Mouse (Mus musculus) CH12.LX (cell line): ENCODE data around the gene Baiap2l2. TPM values are rescaled to one million over a fixed set of nuclear protein-coding genes. Genes with fewer than 3 reads are reported as not detected.

Source experiments
- DNase-seq: peaks from one replicate; pipeline ENCODE4 v3.0.0-alpha.2; 2013; ENCODE audit errors: extremely low read depth
- H3K27ac ChIP-seq: 2 replicates; pipeline ENCODE4 v1.5.1; 2012; ENCODE audit warnings: low read depth, mild to moderate bottlenecking, control low read depth, moderate library complexity; ENCODE audit not compliant: insufficient read depth
- H3K27me3 ChIP-seq: replicated peaks from 2 replicates; pipeline ENCODE3; 2012; ENCODE audit warnings: inconsistent platforms
- H3K36me3 ChIP-seq, 2 experiments: replicated peaks in 1 of 2; 2 replicates each; pipeline versions ENCODE3 to v1.6.1; 2012; ENCODE audit warnings: inconsistent platforms in 1 of 2, low read length in 1 of 2, mild to moderate bottlenecking in 1 of 2, mixed read lengths in 1 of 2, moderate library complexity in 1 of 2; ENCODE audit not compliant: control insufficient read depth in 1 of 2, insufficient read depth in 1 of 2
- H3K4me1 ChIP-seq, 2 experiments: 2 replicates each; pipeline ENCODE4 v1.6.1; 2012; ENCODE audit warnings: inconsistent platforms in 1 of 2, moderate library complexity in 1 of 2; ENCODE audit not compliant: insufficient read depth in 2 of 2, control insufficient read depth in 1 of 2
- H3K4me2 ChIP-seq: 2 replicates; pipeline ENCODE4 v1.6.1; 2012; ENCODE audit warnings: low read depth, mild to moderate bottlenecking, control low read depth; ENCODE audit not compliant: poor library complexity, insufficient read depth, severe bottlenecking
- H3K4me3 ChIP-seq, 3 experiments: fragments of 150-350 bp in 1 of 3; sonication (generic) in 1 of 3; replicated peaks in 1 of 3; 2 replicates each; pipeline versions ENCODE3 to v1.5.1; 2011 to 2012; ENCODE audit warnings: low read depth in 2 of 3, low read length in 2 of 3, mild to moderate bottlenecking in 2 of 3, moderate library complexity in 2 of 3, control low read depth in 1 of 3, improper control_type of control experiment in 1 of 3, inconsistent platforms in 1 of 3, mixed read lengths in 1 of 3; ENCODE audit not compliant: poor library complexity in 1 of 3
- H3K79me2 ChIP-seq: replicated peaks from 2 replicates; pipeline ENCODE4 v1.6.1; 2012; ENCODE audit warnings: mild to moderate bottlenecking, moderate library complexity; ENCODE audit not compliant: control insufficient read depth, poor library complexity, insufficient read depth, severe bottlenecking; ENCODE audit errors: extremely low read depth
- H3K9ac ChIP-seq: 2 replicates; pipeline ENCODE4 v1.6.1; 2012; ENCODE audit warnings: low read depth, mild to moderate bottlenecking, control low read depth, moderate library complexity; ENCODE audit not compliant: insufficient read depth
- H3K9me3 ChIP-seq: replicated peaks from 2 replicates; pipeline ENCODE3; 2012; ENCODE audit warnings: low read length, inconsistent platforms, mixed read lengths
- BHLHE40 ChIP-seq: IDR thresholded peaks from 2 replicates; pipeline ENCODE4 v1.6.1; 2011; ENCODE audit warnings: mild to moderate bottlenecking, low read depth, low read length, improper control_type of control experiment
- CHD1 ChIP-seq: IDR thresholded peaks from 2 replicates; pipeline ENCODE4 v1.6.1; 2012; ENCODE audit warnings: low read depth, low read length, improper control_type of control experiment, inconsistent platforms
- CHD2 ChIP-seq: IDR thresholded peaks from 2 replicates; pipeline ENCODE4 v1.6.1; 2011; ENCODE audit warnings: low read length, improper control_type of control experiment
- CTCF ChIP-seq, 2 experiments: IDR thresholded peaks in 1 of 2; conservative IDR thresholded peaks in 1 of 2; 2 replicates each; pipeline ENCODE4 v1.5.1; 2011 to 2012; ENCODE audit warnings: low read depth in 2 of 2, low read length in 2 of 2, improper control_type of control experiment in 1 of 2, inconsistent platforms in 1 of 2, mild to moderate bottlenecking in 1 of 2, moderate library complexity in 1 of 2
- E2F4 ChIP-seq: IDR thresholded peaks from 2 replicates; pipeline ENCODE4 v1.6.1; 2011; ENCODE audit warnings: low read depth, low read length, improper control_type of control experiment; ENCODE audit not compliant: insufficient replicate concordance
- ELF1 ChIP-seq: IDR thresholded peaks from 2 replicates; pipeline ENCODE4 v1.6.1; 2014; ENCODE audit warnings: low read depth, mild to moderate bottlenecking, inconsistent platforms, low read length, improper control_type of control experiment
- EP300 ChIP-seq: IDR thresholded peaks from 2 replicates; pipeline ENCODE4 v1.6.1; 2011; ENCODE audit warnings: low read length, improper control_type of control experiment
- ETS1 ChIP-seq: conservative IDR thresholded peaks from 2 replicates; pipeline ENCODE4 v1.6.1; 2012; ENCODE audit warnings: low read depth, mild to moderate bottlenecking, inconsistent platforms, low read length, improper control_type of control experiment, moderate library complexity
- HCFC1 ChIP-seq: IDR thresholded peaks from 2 replicates; pipeline ENCODE4 v1.6.1; 2012; ENCODE audit warnings: low read depth, mild to moderate bottlenecking, inconsistent platforms, low read length, improper control_type of control experiment
- IRF4 ChIP-seq: IDR thresholded peaks from 2 replicates; pipeline ENCODE4 v1.6.1; 2014; ENCODE audit warnings: low read depth, mild to moderate bottlenecking, inconsistent platforms, low read length, improper control_type of control experiment
- JUN ChIP-seq: IDR thresholded peaks from 2 replicates; pipeline ENCODE4 v1.6.1; 2011; ENCODE audit warnings: low read depth, mild to moderate bottlenecking, low read length, improper control_type of control experiment, moderate library complexity; ENCODE audit not compliant: insufficient read depth
- JUND ChIP-seq: conservative IDR thresholded peaks from 2 replicates; pipeline ENCODE4 v1.6.1; 2011; ENCODE audit warnings: low read depth, low read length, improper control_type of control experiment
- MAX ChIP-seq: IDR thresholded peaks from 2 replicates; pipeline ENCODE4 v1.6.1; 2011; ENCODE audit warnings: low read length, improper control_type of control experiment
- MAZ ChIP-seq: IDR thresholded peaks from 2 replicates; pipeline ENCODE4 v1.6.1; 2012; ENCODE audit warnings: low read depth, mild to moderate bottlenecking, inconsistent platforms, low read length, improper control_type of control experiment, moderate library complexity
- MEF2A ChIP-seq: IDR thresholded peaks from 2 replicates; pipeline ENCODE4 v1.6.1; 2014; ENCODE audit warnings: low read depth, mild to moderate bottlenecking, inconsistent platforms, low read length, improper control_type of control experiment, borderline replicate concordance
- MXI1 ChIP-seq: IDR thresholded peaks from 2 replicates; pipeline ENCODE4 v1.6.1; 2011; ENCODE audit warnings: mild to moderate bottlenecking, low read depth, low read length, improper control_type of control experiment
- MYC ChIP-seq: IDR thresholded peaks from 2 replicates; pipeline ENCODE4 v1.6.1; 2011; ENCODE audit warnings: low read depth, mild to moderate bottlenecking, improper control_type of control experiment, low read length
- NELFE ChIP-seq: IDR thresholded peaks from 2 replicates; pipeline ENCODE4 v1.6.1; 2011; ENCODE audit warnings: low read depth, low read length, improper control_type of control experiment
- NRF1 ChIP-seq: IDR thresholded peaks from 2 replicates; pipeline ENCODE4 v1.6.1; 2014; ENCODE audit warnings: low read depth, mild to moderate bottlenecking, inconsistent platforms, low read length, improper control_type of control experiment, moderate library complexity
- PAX5 ChIP-seq: IDR thresholded peaks from 2 replicates; pipeline ENCODE4 v1.6.1; 2012; ENCODE audit warnings: low read length, inconsistent platforms, mixed read lengths
- POLR2A ChIP-seq: IDR thresholded peaks from 2 replicates; pipeline ENCODE4 v1.6.1; 2011; ENCODE audit warnings: low read depth, mild to moderate bottlenecking, improper control_type of control experiment, low read length
- RAD21 ChIP-seq: IDR thresholded peaks from 2 replicates; pipeline ENCODE4 v1.6.1; 2011; ENCODE audit warnings: low read depth, mild to moderate bottlenecking, low read length, improper control_type of control experiment, moderate library complexity
- SIN3A ChIP-seq: IDR thresholded peaks from 2 replicates; pipeline ENCODE4 v1.6.1; 2012; ENCODE audit warnings: low read length, improper control_type of control experiment, inconsistent platforms
- SMC3 ChIP-seq: IDR thresholded peaks from 2 replicates; pipeline ENCODE4 v1.6.1; 2011; ENCODE audit warnings: low read depth, low read length, improper control_type of control experiment
- TCF12 ChIP-seq: IDR thresholded peaks from 2 replicates; pipeline ENCODE4 v1.6.1; 2014; ENCODE audit warnings: low read depth, mild to moderate bottlenecking, inconsistent platforms, low read length, improper control_type of control experiment
- UBTF ChIP-seq: IDR thresholded peaks from 2 replicates; pipeline ENCODE4 v1.6.1; 2012; ENCODE audit warnings: low read depth, mild to moderate bottlenecking, inconsistent platforms, low read length, improper control_type of control experiment, moderate library complexity
- ZC3H11A ChIP-seq: IDR thresholded peaks from 2 replicates; pipeline ENCODE4 v1.6.1; 2012; ENCODE audit warnings: low read depth, mild to moderate bottlenecking, inconsistent platforms, low read length, improper control_type of control experiment
- ZKSCAN1 ChIP-seq: IDR thresholded peaks from 2 replicates; pipeline ENCODE4 v1.6.1; 2012; ENCODE audit warnings: low read depth, inconsistent platforms, low read length, improper control_type of control experiment, borderline replicate concordance
- ZMIZ1 ChIP-seq: IDR thresholded peaks from 2 replicates; pipeline ENCODE4 v1.6.1; 2012; ENCODE audit warnings: low read depth, mild to moderate bottlenecking, inconsistent platforms, low read length, improper control_type of control experiment
- ZNF384 ChIP-seq: IDR thresholded peaks from 2 replicates; pipeline ENCODE4 v1.6.1; 2012; ENCODE audit warnings: low read depth, low read length, improper control_type of control experiment, inconsistent platforms
- dilution Hi-C: fragments of 300-500 bp; cut with MboI; formaldehyde crosslinking; loops from 2 replicates; pipeline ENCODE4 v1.14.3; 2020; ENCODE audit warnings: low sequenced_read_pairs; ENCODE audit not compliant: extremely low pct_unique_long_range_greater_than_20kb, extremely low pct_ligation_motif_present
- in situ Hi-C: fragments of 300-500 bp; cut with MboI; formaldehyde crosslinking; loops from 3 replicates; pipeline ENCODE4 v1.14.3; 2019; ENCODE audit warnings: low sequenced_read_pairs, low pct_ligation_motif_present, low pct_unique_long_range_greater_than_20kb, mixed read lengths
- polyA plus RNA-seq: library from polyadenylated mRNA; unstranded; fragments of >175 nt; gene quantifications from 2 replicates; pipeline ENCODE4 v1.2.1, GENCODE M21; 2012; ENCODE audit warnings: low read depth; ENCODE audit not compliant: insufficient read length
- total RNA-seq, 2 experiments: library from RNA; depleted of rRNA; stranded (reverse); fragments of 300-350 nt in 1 of 2; fragments of >200 nt in 1 of 2; gene quantifications; 2 replicates each; pipeline ENCODE4 v1.2.3; 2012 to 2014

Gene Baiap2l2
- total and polyA plus RNA-seq, 3 experiments, result 0.84 to 1.5 TPM; not detected in 1

GRCm38 (mm10) chr15:79243234-79244042, 41.9 kb downstream of the Baiap2l2 start:
- dilution Hi-C loops, result no loop called here
- Histone ChIP-seq H3K4me1 (peaks cover 2 to 22% of the 10 kb centered on the region in 2 experiments; a peak in 2 of 4 replicates), H3K27ac (no peak overlapping the region), H3K79me2 (no peaks in the 10 kb centered on the region), H3K9me3 (peaks cover 7% of the 10 kb centered on the region), H3K9ac (no peak overlapping the region), H3K36me3 (peaks cover 67 to 89% of the 10 kb centered on the region in 2 experiments), H3K4me2 (no peak overlapping the region), H3K4me3 (peak overlapping the region in 1 of 3 experiments; percentile 8), H3K27me3 (no peaks in the 10 kb centered on the region)
- DNase-seq, result peak; percentile 98
- TF ChIP-seq NELFE, result peak; percentile 83; the same call in 1 of the 2 replicates
- TF ChIP-seq ZMIZ1, result no peak
- TF ChIP-seq CTCF (conservative IDR thresholded peaks at IDR 0.05 in 1 of 2, IDR thresholded peaks at IDR 0.05 in 1 of 2; ENCODE audit: low read depth in 2 of 2, low read length in 2 of 2), result peak; percentile 95 to 100
- TF ChIP-seq ZKSCAN1, result no peak
- TF ChIP-seq NRF1, result peak; percentile 53; the same call in 1 of the 2 replicates
- peak; percentile 99 for TF ChIP-seq SMC3
- no peak for TF ChIP-seq HCFC1
- TF ChIP-seq POLR2A, result peak; percentile 40
- TF ChIP-seq ZC3H11A, result peak; percentile 88
- TF ChIP-seq UBTF, result no peak
- TF ChIP-seq CHD1, result no peak
- TF ChIP-seq ETS1, result no peak
- no peak; the same call in 1 of the 2 replicates for TF ChIP-seq JUN
- TF ChIP-seq PAX5, result no peak
- TF ChIP-seq ELF1, result peak; percentile 70
- no peak for TF ChIP-seq MAZ
- TF ChIP-seq E2F4, result no peak
- no peak for TF ChIP-seq ZNF384
- no peak for TF ChIP-seq JUND
- peak; percentile 78 for TF ChIP-seq IRF4
- TF ChIP-seq MXI1, result peak; percentile 83
- TF ChIP-seq BHLHE40, result no peak
- peak; percentile 82 for TF ChIP-seq MAX
- 0 out of 2 replicates have a peak, but pooled peaks have one; percentile 31 for TF ChIP-seq SIN3A
- TF ChIP-seq MEF2A, result no peak; the same call in 1 of the 2 replicates
- TF ChIP-seq MYC, result peak; percentile 97
- no peak for TF ChIP-seq EP300
- peak; percentile 98 for TF ChIP-seq RAD21
- no peak for TF ChIP-seq CHD2
- 0 out of 2 replicates have a peak, but pooled peaks have one; percentile 28 for TF ChIP-seq TCF12
- in situ Hi-C loops, result loop anchor here (25.0 kb wide), 1 partner anchor 244 kb away; no protein-coding TSS in a partner anchor
